Mouse (Mus musculus) ES-Bruce4 (cell line): Measurements from ENCODE around the gene Nav3.

ENCODE experiments used
- CTCF ChIP-seq: IDR thresholded peaks from one replicate; pipeline ENCODE4 v1.8.1; 2011; ENCODE audit warnings: low read depth, low read length
- EP300 ChIP-seq: IDR thresholded peaks from 2 replicates; pipeline ENCODE4 v1.6.1; 2011; ENCODE audit warnings: low read depth, low read length; ENCODE audit not compliant: insufficient read depth
- POLR2A ChIP-seq: IDR thresholded peaks from one replicate; pipeline ENCODE4 v1.8.1; 2011; ENCODE audit warnings: low read length; ENCODE audit not compliant: insufficient read depth

GRCm38 (mm10) chr10:109985824-109986485 is 470.0 kb downstream of the Nav3 start:
- TF ChIP-seq CTCF: no peak
- no peak for TF ChIP-seq POLR2A
- TF ChIP-seq EP300: no peak
